Mouse (Mus musculus) midbrain, embryonic 15.5 days (tissue): ENCODE measurements around the gene Tob2. TPM values are rescaled to one million over a fixed set of nuclear protein-coding genes. Genes with fewer than 3 reads are reported as not detected.
A peak's percentile ranks its signal among the peaks of the same experiment; 100 is the strongest.

ENCODE experiments used
- ATAC-seq: fragments of 200-750 bp; cut with Nextera tagmentation; replicated peaks from 2 replicates; pipeline ENCODE4 v1.8.0; 2017; ENCODE audit warnings: moderate TSS enrichment
- H3K27ac ChIP-seq: fragments of 300-500 bp; sonication (generic); 2 replicates; pipeline ENCODE4 v1.5.1; 2015; ENCODE audit warnings: mild to moderate bottlenecking, inconsistent platforms
- H3K27me3 ChIP-seq: fragments of 300-500 bp; sonication (generic); replicated peaks from 2 replicates; pipeline ENCODE4 v1.6.1; 2015; ENCODE audit warnings: inconsistent platforms
- H3K36me3 ChIP-seq: fragments of 300-500 bp; sonication (generic); replicated peaks from 2 replicates; pipeline ENCODE4 v1.6.1; 2015; ENCODE audit warnings: inconsistent platforms
- H3K4me1 ChIP-seq: fragments of 300-500 bp; sonication (generic); 2 replicates; pipeline ENCODE4 v1.6.1; 2015; ENCODE audit warnings: inconsistent platforms
- H3K4me2 ChIP-seq: fragments of 300-500 bp; sonication (generic); 2 replicates; pipeline ENCODE4 v1.6.1; 2015; ENCODE audit warnings: inconsistent platforms, mild to moderate bottlenecking, moderate library complexity
- H3K4me3 ChIP-seq: fragments of 300-500 bp; sonication (generic); 2 replicates; pipeline ENCODE4 v1.5.1; 2015; ENCODE audit warnings: mild to moderate bottlenecking, inconsistent platforms
- H3K9ac ChIP-seq: fragments of 300-500 bp; sonication (generic); 2 replicates; pipeline ENCODE4 v1.6.1; 2015; ENCODE audit warnings: mild to moderate bottlenecking, inconsistent platforms
- H3K9me3 ChIP-seq: fragments of 300-500 bp; sonication (generic); 2 replicates; pipeline ENCODE4 v1.6.1; 2016; ENCODE audit warnings: inconsistent platforms
- WGBS: fragments of 180-500 bp; shearing (Covaris S2); methylation state at CpG from one replicate; pipeline ENCODE4 v1.1.7; 2015; ENCODE audit warnings: mixed read lengths; 5-methylcytosine and 5-hydroxymethylcytosine counted together
- polyA plus RNA-seq: library from polyadenylated mRNA; unstranded; fragments of >200 nt; fragmentation: Nextera tagmentation; extraction: Ambion mirVana; gene quantifications from 2 replicates; pipeline ENCODE4 v1.2.1, GENCODE M21; 2015

Gene Tob2
- polyA plus RNA-seq, 1 experiment from 2014 or later = 18.5 TPM

DNA sequence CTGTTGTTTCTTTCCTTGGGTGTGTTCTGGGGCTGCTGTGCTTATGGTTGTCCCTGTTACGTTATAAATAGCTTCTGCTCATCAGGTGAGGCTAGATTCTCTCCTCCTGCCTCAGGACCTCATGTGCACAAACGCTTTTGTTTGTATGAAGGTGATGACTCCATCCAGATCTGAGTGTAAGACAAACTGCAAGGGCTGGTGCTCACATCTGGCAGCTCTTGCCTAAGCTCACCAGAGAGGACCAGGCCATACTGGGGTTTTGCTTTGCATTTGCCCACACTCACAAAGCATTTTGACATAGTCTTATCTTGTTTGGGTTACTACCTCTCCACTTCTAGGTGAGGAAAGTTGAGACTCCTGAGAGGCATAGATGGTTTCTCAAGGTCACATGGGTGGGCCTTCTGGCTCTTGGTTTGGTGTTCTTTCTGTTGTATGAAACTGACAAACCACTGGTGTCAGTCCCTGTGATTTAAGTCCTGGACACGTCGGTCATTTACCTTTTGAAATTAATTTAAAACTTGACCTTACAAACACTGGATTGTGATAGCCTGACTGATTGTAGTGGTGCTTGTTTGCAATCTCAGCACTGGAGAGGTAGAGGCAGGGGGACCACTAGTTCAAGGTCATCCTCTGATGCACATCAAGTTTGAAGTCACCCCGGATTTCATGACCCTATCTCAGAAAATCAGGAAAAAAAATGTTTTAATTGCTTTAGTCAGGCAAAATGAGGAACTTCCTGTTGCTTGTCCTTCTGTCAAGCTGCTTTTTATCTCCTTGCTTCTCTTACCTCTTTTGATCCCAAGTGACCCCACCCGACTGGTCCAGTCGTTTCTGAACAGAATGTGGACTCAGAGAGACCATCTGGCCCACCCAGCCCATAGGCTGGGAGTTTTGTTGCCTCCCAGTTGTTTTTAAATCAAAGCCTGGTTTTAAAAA is 45.6 kb downstream of the Tob2 start:
- peak overlapping the region; percentile 89 for H3K4me2 ChIP-seq
- H3K9ac ChIP-seq = peak overlapping the region; percentile 85; the same call in 1 of the 2 replicates
- H3K9me3 ChIP-seq = no peaks in the 10 kb centered on the region
- ATAC-seq = no peak
- no peaks in the 10 kb centered on the region for H3K27me3 ChIP-seq
- peaks cover 28% of the 10 kb centered on the region for H3K36me3 ChIP-seq
- WGBS = 74% methylated on average over 7 of the region's 7 CpGs
- H3K27ac ChIP-seq = no peak overlapping the region
- peak overlapping the region; percentile 83 for H3K4me3 ChIP-seq
- H3K4me1 ChIP-seq = peaks cover 38% of the 10 kb centered on the region

DNA sequence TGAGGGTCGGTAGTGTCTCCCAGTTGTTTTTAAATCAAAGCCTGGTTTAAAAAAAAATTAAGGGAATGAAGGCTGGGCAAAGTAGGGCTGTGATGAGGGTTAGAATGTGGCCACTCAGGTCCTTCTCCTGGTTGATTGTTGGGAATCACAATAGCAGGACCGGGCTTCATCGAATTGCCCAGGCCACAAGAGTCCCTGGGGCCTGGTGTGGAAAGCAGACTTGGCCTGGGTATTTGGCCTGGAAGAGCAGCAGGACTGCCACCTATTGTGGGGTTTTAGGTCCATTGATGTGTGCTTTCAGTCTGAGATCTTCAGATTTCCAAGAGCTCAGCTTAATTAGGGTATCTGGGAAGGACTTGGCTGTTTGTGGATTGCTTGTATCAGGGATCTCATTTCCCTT is 46.3 kb downstream of the Tob2 start:
- WGBS = 23% methylated on average over 3 of the region's 3 CpGs
- no peaks in the 10 kb centered on the region for H3K27me3 ChIP-seq
- peak overlapping the region; percentile 89 for H3K4me2 ChIP-seq
- peaks cover 23% of the 10 kb centered on the region for H3K36me3 ChIP-seq
- peaks cover 38% of the 10 kb centered on the region for H3K4me1 ChIP-seq
- no peak for ATAC-seq
- H3K27ac ChIP-seq = 0 out of 2 replicates have a peak overlapping the region, but pooled peaks have one; percentile 88
- H3K9me3 ChIP-seq = no peaks in the 10 kb centered on the region
- peak overlapping the region; percentile 85 for H3K9ac ChIP-seq
- H3K4me3 ChIP-seq = peak overlapping the region; percentile 83

DNA sequence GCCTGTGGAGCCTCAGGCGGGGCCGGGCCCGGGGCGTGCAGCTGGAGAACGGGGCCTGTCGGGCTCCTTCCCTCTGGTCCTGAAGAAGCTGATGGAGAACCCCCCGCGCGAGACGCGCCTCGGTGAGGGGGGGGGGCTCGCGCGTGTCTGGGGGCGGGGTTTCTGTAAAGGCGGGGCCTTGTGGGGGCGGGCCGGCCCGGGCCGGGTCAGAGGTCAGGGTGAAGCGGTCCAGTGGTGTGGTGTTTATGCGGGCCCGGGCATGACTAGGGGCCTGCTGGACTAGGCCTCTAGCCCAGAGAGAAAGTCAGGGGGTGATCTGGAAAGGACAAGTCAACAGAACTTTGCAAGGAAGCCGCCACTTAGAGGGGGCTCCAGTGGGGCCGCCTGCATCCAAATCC is 47.0 kb downstream of the Tob2 start:
- Histone ChIP-seq H3K4me1 (peaks cover 38% of the 10 kb centered on the region), H3K9me3 (no peaks in the 10 kb centered on the region), H3K4me3 (peak overlapping the region; percentile 83), H3K27ac (peak overlapping the region; percentile 88), H3K36me3 (peaks cover 16% of the 10 kb centered on the region), H3K9ac (peak overlapping the region; percentile 85), H3K27me3 (no peaks in the 10 kb centered on the region), H3K4me2 (peak overlapping the region; percentile 89)
- WGBS = 0% methylated on average over 16 of the region's 26 CpGs
- peak; percentile 9 for ATAC-seq

DNA sequence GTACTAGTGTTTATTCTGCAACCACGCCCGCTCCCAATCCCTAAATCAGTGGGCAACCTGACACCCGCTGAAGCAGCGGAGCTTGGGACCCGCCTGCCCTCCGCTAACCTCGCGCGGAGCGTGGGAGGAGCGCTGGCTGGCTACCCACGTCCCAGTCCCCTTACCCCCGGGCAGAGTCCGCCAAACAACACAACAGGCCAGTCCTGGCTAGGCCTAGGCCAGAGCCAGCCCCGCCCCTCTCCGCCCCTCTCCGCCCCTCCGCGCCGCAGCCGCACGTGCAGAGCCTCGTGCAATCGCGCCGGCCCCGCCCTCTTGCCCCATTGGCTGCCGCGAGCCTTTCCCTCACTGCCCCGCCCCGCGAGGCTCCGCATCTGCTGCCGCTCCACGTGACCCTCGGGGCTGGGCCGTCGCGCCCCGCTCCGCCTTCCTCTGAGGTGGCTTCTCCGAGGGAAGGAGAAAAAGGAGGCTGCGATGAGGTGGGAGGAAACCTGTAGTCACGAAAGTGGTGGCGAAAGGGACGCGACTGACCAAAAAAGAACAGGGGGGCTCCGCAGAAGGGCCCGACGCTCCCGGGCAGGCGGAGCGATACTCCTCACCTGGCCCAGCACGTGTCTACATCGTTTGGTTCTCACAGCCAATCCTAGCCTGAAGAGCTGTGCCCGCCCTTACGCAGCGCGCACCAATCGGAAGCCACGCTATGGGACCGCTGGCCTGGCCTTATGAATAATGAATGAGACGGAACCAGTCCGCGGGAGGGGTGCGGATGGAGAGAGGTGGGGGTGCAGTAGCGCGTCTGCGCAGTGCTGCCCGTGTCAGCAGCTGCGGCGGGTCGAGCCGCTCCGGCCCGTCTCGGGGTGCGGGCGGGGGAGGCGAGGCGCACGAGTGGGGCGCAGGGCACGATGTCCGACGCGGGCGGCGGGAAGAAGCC is 47.7 kb downstream of the Tob2 start:
- ATAC-seq = peak; percentile 99
- H3K36me3 ChIP-seq = peaks cover 10% of the 10 kb centered on the region; the same call in 1 of the 2 replicates

DNA sequence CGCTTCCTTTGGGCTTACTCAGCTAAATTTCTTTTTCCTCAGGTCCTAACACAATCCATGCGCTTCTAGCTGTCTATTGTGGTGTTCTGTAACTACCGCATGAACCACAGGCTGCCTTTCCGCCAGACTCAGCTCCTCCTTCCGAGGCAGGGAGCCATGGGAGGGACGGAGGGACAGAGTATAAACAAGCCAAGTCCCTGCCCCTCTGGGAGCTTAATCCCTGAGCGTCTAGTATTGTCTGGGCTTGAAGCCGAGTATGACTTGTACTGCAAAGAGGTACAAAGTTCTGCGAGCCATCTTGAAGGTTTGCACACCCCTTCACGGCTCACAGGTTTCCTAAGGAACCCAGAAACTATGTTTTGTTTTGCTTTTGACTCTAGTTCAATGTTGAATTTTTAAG is 48.4 kb downstream of the Tob2 start:
- Histone ChIP-seq H3K27me3 (no peaks in the 10 kb centered on the region), H3K4me1 (peaks cover 38% of the 10 kb centered on the region), H3K36me3 (0 out of 2 replicates have a peak, but pooled peaks cover 3% of the 10 kb centered on the region), H3K9me3 (no peaks in the 10 kb centered on the region), H3K9ac (peak overlapping the region; percentile 71), H3K4me3 (peak overlapping the region; percentile 83), H3K27ac (peak overlapping the region; percentile 88), H3K4me2 (peak overlapping the region; percentile 89)
- no peak for ATAC-seq
- WGBS = 0% methylated on average over 10 of the region's 10 CpGs

More for the DNA sequence above, 47.7 kb downstream of the Tob2 start:
- Histone ChIP-seq H3K9me3 (no peaks in the 10 kb centered on the region), H3K4me1 (peaks cover 38% of the 10 kb centered on the region), H3K4me2 (peak overlapping the region; percentile 89), H3K27me3 (no peaks in the 10 kb centered on the region), H3K9ac (peak overlapping the region; percentile 85), H3K27ac (peak overlapping the region; percentile 88), H3K4me3 (peak overlapping the region; percentile 83)
- under 1% methylated on average over 86 of the region's 89 CpGs for WGBS

DNA sequence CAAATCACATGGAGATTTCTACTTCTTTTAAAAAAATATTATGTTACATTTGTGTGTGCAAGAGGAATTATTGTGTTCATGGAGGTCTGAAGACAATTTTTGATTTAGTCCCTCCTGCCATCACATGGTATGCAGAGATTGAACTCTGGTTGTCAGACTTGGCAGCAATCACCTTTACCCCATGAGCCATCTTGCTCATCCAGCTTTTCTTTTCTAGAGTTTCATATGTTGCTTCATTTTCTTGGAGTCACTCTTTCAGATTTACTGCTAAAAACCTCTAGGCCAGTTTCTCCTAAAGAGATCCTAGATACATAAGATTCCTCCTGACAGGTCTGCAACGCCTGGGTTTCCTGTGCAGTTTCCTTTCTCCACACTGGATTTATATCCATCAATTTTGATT is 49.0 kb downstream of the Tob2 start:
- Histone ChIP-seq H3K27ac (peak overlapping the region; percentile 88), H3K4me2 (peak overlapping the region; percentile 89; the same call in 1 of the 2 replicates), H3K9me3 (no peaks in the 10 kb centered on the region), H3K27me3 (no peaks in the 10 kb centered on the region), H3K4me3 (no peak overlapping the region), H3K36me3 (no peaks in the 10 kb centered on the region), H3K9ac (0 out of 2 replicates have a peak overlapping the region, but pooled peaks have one; percentile 71), H3K4me1 (peaks cover 38% of the 10 kb centered on the region)
- 49% methylated on average over 1 of the region's 1 CpGs for WGBS
- ATAC-seq = no peak

DNA sequence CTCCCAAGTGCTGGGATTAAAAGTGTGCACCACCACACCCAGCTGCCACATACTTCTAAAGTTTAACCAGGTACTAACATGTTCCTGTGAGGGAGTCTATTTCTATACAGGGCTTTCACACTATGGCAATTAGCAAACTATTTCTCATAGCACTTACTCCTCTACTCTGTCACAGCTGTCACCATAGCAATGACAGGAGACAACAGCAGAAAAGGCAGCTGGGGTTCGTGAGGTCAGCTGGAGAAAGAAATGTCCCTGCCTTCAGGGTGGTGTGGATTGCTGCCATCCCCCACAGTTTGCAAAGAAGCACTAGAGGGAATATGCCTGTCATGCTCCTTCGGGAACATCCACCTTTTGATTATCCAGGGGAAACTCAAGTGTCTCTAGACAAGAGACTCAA is 49.8 kb downstream of the Tob2 start:
- 72% methylated on average over 2 of the region's 2 CpGs for WGBS
- H3K4me1 ChIP-seq = peaks cover 32% of the 10 kb centered on the region
- no peak for ATAC-seq
- H3K27ac ChIP-seq = no peak overlapping the region
- H3K4me2 ChIP-seq = no peak overlapping the region
- H3K9ac ChIP-seq = no peak overlapping the region
- H3K4me3 ChIP-seq = no peak overlapping the region
- H3K36me3 ChIP-seq = no peaks in the 10 kb centered on the region
- no peaks in the 10 kb centered on the region for H3K9me3 ChIP-seq
- no peaks in the 10 kb centered on the region for H3K27me3 ChIP-seq

DNA sequence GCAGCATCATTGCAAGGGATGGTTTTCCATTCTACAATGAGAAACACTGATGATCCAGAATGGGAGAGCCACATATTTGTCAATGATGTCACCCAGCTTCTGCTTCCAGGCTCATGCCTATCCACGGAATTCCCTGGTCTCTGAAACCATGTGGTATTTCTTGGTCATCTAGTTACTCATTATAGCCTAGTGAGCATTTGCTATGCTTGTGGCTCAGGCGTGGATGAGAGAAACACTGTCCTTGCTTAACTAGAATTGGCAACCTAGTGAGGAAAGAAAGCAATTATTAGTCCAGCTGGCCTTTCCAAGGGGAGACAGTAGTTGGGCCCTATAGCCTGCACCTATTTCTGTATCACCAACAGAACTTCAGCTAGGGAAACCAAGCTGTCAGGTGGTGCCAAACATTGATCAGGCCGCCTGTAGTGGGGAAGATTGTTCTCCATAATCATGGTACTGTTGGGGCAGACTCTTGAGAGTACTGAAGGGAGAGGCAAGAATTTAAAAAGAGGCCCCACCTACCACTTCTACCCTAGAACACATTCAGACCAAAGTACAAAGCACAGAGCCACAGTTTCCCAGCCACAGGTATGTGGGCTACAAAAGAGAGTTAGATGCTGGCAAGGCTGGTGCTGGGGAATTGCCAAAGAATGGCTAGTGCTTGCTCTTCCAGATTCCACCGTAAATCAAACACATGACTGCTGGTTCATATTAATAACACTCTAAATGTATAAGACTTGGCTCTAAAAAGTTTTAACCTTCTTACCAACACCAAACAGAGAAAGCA is 51.8 kb downstream of the Tob2 start:
- Histone ChIP-seq H3K27me3 (no peaks in the 10 kb centered on the region), H3K4me3 (no peak overlapping the region), H3K36me3 (no peaks in the 10 kb centered on the region), H3K27ac (no peak overlapping the region), H3K9ac (no peak overlapping the region), H3K4me1 (peaks cover 29% of the 10 kb centered on the region), H3K9me3 (no peaks in the 10 kb centered on the region), H3K4me2 (no peak overlapping the region)
- no peak for ATAC-seq
- WGBS = 86% methylated on average over 4 of the region's 4 CpGs

DNA sequence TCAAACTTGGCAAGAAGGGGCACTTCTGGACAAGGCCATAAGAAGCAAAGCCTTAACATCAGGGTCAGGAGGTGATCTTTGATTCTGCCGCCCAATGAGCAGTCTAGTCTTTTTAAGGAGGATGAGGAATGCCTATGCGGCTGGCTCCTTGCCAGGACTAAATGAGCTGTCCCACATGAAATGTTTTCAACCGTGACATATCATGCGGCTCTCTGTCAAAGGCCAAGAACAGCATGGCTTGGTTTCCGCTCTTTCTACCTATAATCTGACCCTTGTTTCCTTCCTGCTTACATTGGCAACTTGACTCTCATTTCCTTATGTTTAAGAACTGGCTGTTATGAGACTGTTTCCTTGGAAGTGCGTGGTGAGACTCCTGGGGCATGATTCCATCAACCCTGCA is 53.0 kb downstream of the Tob2 start:
- H3K4me3 ChIP-seq = no peak overlapping the region
- peaks cover 27% of the 10 kb centered on the region for H3K4me1 ChIP-seq
- H3K27ac ChIP-seq = no peak overlapping the region
- no peaks in the 10 kb centered on the region for H3K36me3 ChIP-seq
- H3K9me3 ChIP-seq = no peaks in the 10 kb centered on the region
- no peak overlapping the region for H3K9ac ChIP-seq
- no peaks in the 10 kb centered on the region for H3K27me3 ChIP-seq
- no peak for ATAC-seq
- H3K4me2 ChIP-seq = no peak overlapping the region
- 42% methylated on average over 6 of the region's 6 CpGs for WGBS

DNA sequence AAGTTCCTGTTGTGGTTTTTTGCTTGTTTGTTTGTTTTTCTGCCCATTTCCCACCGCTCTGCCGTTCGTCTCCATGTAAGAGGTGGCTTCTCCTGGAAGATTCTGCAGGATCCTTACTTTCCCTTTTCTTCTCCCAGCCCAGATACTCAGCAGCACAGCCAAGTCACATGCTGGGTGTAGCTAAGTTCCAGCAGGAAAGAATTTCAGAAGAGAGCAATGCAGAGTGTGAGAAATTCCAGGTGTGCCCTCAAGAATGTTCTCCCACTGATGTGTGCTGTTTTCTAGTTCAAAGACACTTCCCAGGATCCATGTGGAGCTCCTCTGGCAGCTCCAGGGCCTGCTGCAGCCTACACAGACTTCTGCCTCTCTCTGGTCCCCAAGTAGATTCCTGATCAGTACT is 53.7 kb downstream of the Tob2 start:
- H3K27me3 ChIP-seq = no peaks in the 10 kb centered on the region
- ATAC-seq = no peak
- no peak overlapping the region for H3K4me2 ChIP-seq
- 83% methylated on average over 3 of the region's 3 CpGs for WGBS
- H3K36me3 ChIP-seq = no peaks in the 10 kb centered on the region
- H3K9ac ChIP-seq = no peak overlapping the region
- no peak overlapping the region for H3K27ac ChIP-seq
- no peaks in the 10 kb centered on the region for H3K9me3 ChIP-seq
- peaks cover 21% of the 10 kb centered on the region for H3K4me1 ChIP-seq
- H3K4me3 ChIP-seq = no peak overlapping the region

DNA sequence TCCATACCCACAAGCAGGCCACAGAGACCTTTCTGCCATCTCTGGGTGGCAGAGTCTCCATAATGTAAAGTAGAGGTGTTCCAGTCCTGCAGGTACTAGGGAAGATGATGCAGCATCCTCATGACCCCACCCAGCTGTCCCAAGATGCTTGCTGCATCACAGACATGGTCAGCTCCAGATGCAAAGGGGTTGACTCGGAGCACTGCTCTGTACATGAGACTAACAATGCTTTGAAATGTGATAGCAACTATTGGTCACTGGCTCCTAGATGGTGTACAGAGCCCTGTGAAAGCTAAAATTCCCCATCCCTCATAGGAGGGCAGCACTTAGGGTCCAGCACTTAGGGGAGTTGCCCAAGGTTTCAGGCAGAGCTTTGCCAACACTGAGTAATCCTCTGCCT is 54.4 kb downstream of the Tob2 start:
- no peak overlapping the region for H3K4me2 ChIP-seq
- no peaks in the 10 kb centered on the region for H3K9me3 ChIP-seq
- no peak overlapping the region for H3K9ac ChIP-seq
- no peaks in the 10 kb centered on the region for H3K27me3 ChIP-seq
- no peaks in the 10 kb centered on the region for H3K36me3 ChIP-seq
- no peak overlapping the region for H3K27ac ChIP-seq
- ATAC-seq = no peak
- peaks cover 16% of the 10 kb centered on the region for H3K4me1 ChIP-seq
- H3K4me3 ChIP-seq = no peak overlapping the region
- 50% methylated on average over 1 of the region's 1 CpGs for WGBS
